In the genomic region with DNA sequence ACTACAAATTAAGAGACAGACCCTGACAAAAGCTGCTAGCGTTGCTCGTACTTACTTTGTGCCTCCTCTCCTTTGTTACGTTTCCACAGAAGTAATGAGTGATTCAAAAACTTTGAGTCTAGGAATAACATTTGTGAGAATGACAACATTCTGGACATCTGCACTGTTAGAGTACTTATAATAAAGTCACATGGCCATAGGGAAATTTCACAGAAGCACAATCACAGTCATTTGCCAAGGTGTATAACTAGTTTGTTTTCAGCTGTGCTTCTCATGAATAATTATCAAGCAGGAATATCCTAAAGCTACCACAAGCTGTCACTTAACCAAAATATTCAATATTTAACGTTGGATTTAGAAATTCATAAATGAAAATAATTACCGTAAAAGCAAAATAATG, we compare ENCODE assay signal across 26 mouse cellular contexts.
DNase-seq lines count a peak whose midpoint lies in the region; ATAC-seq lines count a peak whose summit lies in the region.
"Had no signal": no experiment of that assay in that cellular context is flagged by ENCODE, and none has a peak within 500 bp of the region (broad histone marks: within the 10 kb centered on the region; RNA-seq: fewer than 3 reads in every experiment).

No protein-coding gene starts in this region.

- peaks cover 13% of the 10 kb centered on the region for H3K4me1 ChIP-seq in forebrain, embryonic 13.5 days
- peaks cover 6% of the 10 kb centered on the region for H3K4me1 ChIP-seq in forebrain, embryonic 12.5 days
- H3K4me1 ChIP-seq in forebrain, embryonic 15.5 days, result peaks cover 19% of the 10 kb centered on the region
- H3K4me1 ChIP-seq in forebrain, embryonic 10.5 days, result peaks cover 4% of the 10 kb centered on the region; the same call in 1 of the 2 replicates
- H3K4me1 ChIP-seq in forebrain, embryonic 16.5 days (replicated peaks; ENCODE audit: control insufficient read depth, insufficient read depth, low read length), result peaks cover 9% of the 10 kb centered on the region; the same call in 1 of the 2 replicates
- H3K4me1 ChIP-seq: embryonic facial prominence, embryonic 13.5 days; embryonic facial prominence, embryonic 15.5 days had no signal

- no peak overlapping the region for H3K4me3 ChIP-seq in forebrain, embryonic 13.5 days
- H3K4me3 ChIP-seq in forebrain, embryonic 12.5 days (replicated peaks), result no peak overlapping the region
- no peak overlapping the region for H3K4me3 ChIP-seq in forebrain, embryonic 15.5 days
- H3K4me3 ChIP-seq in forebrain, embryonic 10.5 days, result no peak overlapping the region
- no peak overlapping the region for H3K4me3 ChIP-seq in forebrain, embryonic 16.5 days (replicated peaks; ENCODE audit: low read length)
- H3K4me3 ChIP-seq: embryonic facial prominence, embryonic 13.5 days; embryonic facial prominence, embryonic 15.5 days; erythroblast, embryonic 14.5 days had no signal

- no peak for DNase-seq in forebrain, embryonic 10.5 days (ENCODE audit: extremely low spot score, low spot score)
- peak; percentile 9 for DNase-seq in brain, adult 2 months (ENCODE audit: low read depth, low spot score)
- DNase-seq in kidney, postnatal 4 days, result no peak
- DNase-seq in gastrocnemius, postnatal 25 days, result no peak
- DNase-seq: adrenal gland, adult 8-10 months; adrenal gland, postnatal 25 days; B cell, adult 2 months; cerebellum, adult 11 months; cerebellum, adult 18-20 months; cerebellum, adult 8-10 months; cerebellum, adult 9-11 months; cerebellum, postnatal 14 days; cerebellum, postnatal 36 days; embryo, embryonic 11 days had no signal

- 0 out of 2 replicates have a peak overlapping the region, but pooled peaks have one; percentile 21 for H3K27ac ChIP-seq in forebrain, embryonic 13.5 days
- H3K27ac ChIP-seq in forebrain, embryonic 12.5 days, result no peak overlapping the region
- peak overlapping the region; percentile 83 for H3K27ac ChIP-seq in forebrain, embryonic 15.5 days (replicated peaks)
- no peak overlapping the region for H3K27ac ChIP-seq in forebrain, embryonic 10.5 days
- peak overlapping the region; percentile 50 for H3K27ac ChIP-seq in forebrain, embryonic 16.5 days (ENCODE audit: low read length)
- H3K27ac ChIP-seq: embryonic facial prominence, embryonic 13.5 days; embryonic facial prominence, embryonic 15.5 days had no signal

- H3K36me3 ChIP-seq in forebrain, embryonic 13.5 days (ENCODE audit: poor library complexity, severe bottlenecking), result no peaks in the 10 kb centered on the region
- no peaks in the 10 kb centered on the region for H3K36me3 ChIP-seq in forebrain, embryonic 12.5 days (replicated peaks)
- no peaks in the 10 kb centered on the region for H3K36me3 ChIP-seq in forebrain, embryonic 15.5 days
- no peaks in the 10 kb centered on the region for H3K36me3 ChIP-seq in forebrain, embryonic 10.5 days (replicated peaks)
- H3K36me3 ChIP-seq in forebrain, embryonic 16.5 days (ENCODE audit: control insufficient read depth, insufficient read depth), result no peaks in the 10 kb centered on the region
- H3K36me3 ChIP-seq: embryonic facial prominence, embryonic 13.5 days; embryonic facial prominence, embryonic 15.5 days; G1E had no signal

- H3K9me3 ChIP-seq in forebrain, embryonic 13.5 days (replicated peaks), result no peaks in the 10 kb centered on the region
- H3K9me3 ChIP-seq in forebrain, embryonic 12.5 days, result no peaks in the 10 kb centered on the region
- no peaks in the 10 kb centered on the region for H3K9me3 ChIP-seq in forebrain, embryonic 15.5 days
- no peaks in the 10 kb centered on the region for H3K9me3 ChIP-seq in forebrain, embryonic 10.5 days
- H3K9me3 ChIP-seq in forebrain, embryonic 16.5 days (ENCODE audit: control insufficient read depth, low read length), result no peaks in the 10 kb centered on the region
- H3K9me3 ChIP-seq: embryonic facial prominence, embryonic 13.5 days; embryonic facial prominence, embryonic 15.5 days; G1E had no signal

- H3K27me3 ChIP-seq in forebrain, embryonic 13.5 days, result no peaks in the 10 kb centered on the region
- H3K27me3 ChIP-seq in forebrain, embryonic 12.5 days, result no peaks in the 10 kb centered on the region
- no peaks in the 10 kb centered on the region for H3K27me3 ChIP-seq in forebrain, embryonic 15.5 days
- no peaks in the 10 kb centered on the region for H3K27me3 ChIP-seq in forebrain, embryonic 10.5 days (ENCODE audit: poor library complexity, severe bottlenecking)
- no peaks in the 10 kb centered on the region for H3K27me3 ChIP-seq in forebrain, embryonic 16.5 days (replicated peaks; ENCODE audit: control insufficient read depth, insufficient read depth, low read length)
- H3K27me3 ChIP-seq: CH12.LX; embryonic facial prominence, embryonic 13.5 days; embryonic facial prominence, embryonic 15.5 days had no signal

- 66% methylated on average over 5 of the region's 5 CpGs for WGBS in forebrain, embryonic 13.5 days
- WGBS in forebrain, embryonic 12.5 days, result 73% methylated on average over 5 of the region's 5 CpGs
- WGBS in forebrain, embryonic 15.5 days, result 48% methylated on average over 5 of the region's 5 CpGs
- 89% methylated on average over 5 of the region's 5 CpGs for WGBS in forebrain, embryonic 10.5 days
- 42% methylated on average over 5 of the region's 5 CpGs for WGBS in forebrain, embryonic 16.5 days

- peak; percentile 54; the same call in 1 of the 2 replicates for ATAC-seq in forebrain, embryonic 13.5 days
- no peak for ATAC-seq in forebrain, embryonic 12.5 days (ENCODE audit: low FRiP score)
- ATAC-seq in forebrain, embryonic 15.5 days (replicated peaks), result peak; percentile 44; the same call in 1 of the 2 replicates
- ATAC-seq in forebrain, embryonic 16.5 days, result peak; percentile 45
- ATAC-seq: activated CD4-positive, CD25-positive, alpha-beta regulatory T cell, adult 4 months; CD4-positive, CD25-positive, alpha-beta regulatory T cell, adult 4 months; Patski had no signal

- no peak overlapping the region for H3K4me2 ChIP-seq in forebrain, embryonic 13.5 days
- H3K4me2 ChIP-seq in forebrain, embryonic 12.5 days, result no peak overlapping the region
- H3K4me2 ChIP-seq in forebrain, embryonic 15.5 days (replicated peaks), result no peak overlapping the region
- no peak overlapping the region for H3K4me2 ChIP-seq in forebrain, embryonic 16.5 days (ENCODE audit: low read length)
- H3K4me2 ChIP-seq: embryonic facial prominence, embryonic 13.5 days; embryonic facial prominence, embryonic 15.5 days had no signal

- H3K9ac ChIP-seq in forebrain, embryonic 13.5 days, result no peak overlapping the region
- no peak overlapping the region for H3K9ac ChIP-seq in forebrain, embryonic 12.5 days
- H3K9ac ChIP-seq in forebrain, embryonic 15.5 days (replicated peaks), result no peak overlapping the region
- no peak overlapping the region for H3K9ac ChIP-seq in forebrain, embryonic 16.5 days (replicated peaks; ENCODE audit: low read depth, low read length)
- H3K9ac ChIP-seq: embryonic facial prominence, embryonic 13.5 days; embryonic facial prominence, embryonic 15.5 days had no signal

Comparison
In these comparisons a context has a peak if more than half of its experiments do, and no peak if none do; other contexts are left out.
1. H3K27ac ChIP-seq: peak in forebrain, embryonic 13.5 days (single experiment), forebrain, embryonic 15.5 days (single experiment) and forebrain, embryonic 16.5 days (single experiment); none in forebrain, embryonic 12.5 days (single experiment) and forebrain, embryonic 10.5 days (single experiment).